Mouse (Mus musculus) liver, embryonic 14 days (tissue): Measurements from ENCODE around the gene Zfp947. TPM values are rescaled to one million over a fixed set of nuclear protein-coding genes. Genes with fewer than 3 reads are reported as not detected.

Experiments
- polyA plus RNA-seq: library from polyadenylated mRNA; depleted of rRNA; stranded (reverse); fragments of >200 nt; gene quantifications from 2 replicates; pipeline ENCODE4 v1.2.3, GENCODE M21; 2012; rRNA removed

The Zfp947 gene
- polyA plus RNA-seq: 0.21 and 0.25 TPM in 2 replicates

DNA sequence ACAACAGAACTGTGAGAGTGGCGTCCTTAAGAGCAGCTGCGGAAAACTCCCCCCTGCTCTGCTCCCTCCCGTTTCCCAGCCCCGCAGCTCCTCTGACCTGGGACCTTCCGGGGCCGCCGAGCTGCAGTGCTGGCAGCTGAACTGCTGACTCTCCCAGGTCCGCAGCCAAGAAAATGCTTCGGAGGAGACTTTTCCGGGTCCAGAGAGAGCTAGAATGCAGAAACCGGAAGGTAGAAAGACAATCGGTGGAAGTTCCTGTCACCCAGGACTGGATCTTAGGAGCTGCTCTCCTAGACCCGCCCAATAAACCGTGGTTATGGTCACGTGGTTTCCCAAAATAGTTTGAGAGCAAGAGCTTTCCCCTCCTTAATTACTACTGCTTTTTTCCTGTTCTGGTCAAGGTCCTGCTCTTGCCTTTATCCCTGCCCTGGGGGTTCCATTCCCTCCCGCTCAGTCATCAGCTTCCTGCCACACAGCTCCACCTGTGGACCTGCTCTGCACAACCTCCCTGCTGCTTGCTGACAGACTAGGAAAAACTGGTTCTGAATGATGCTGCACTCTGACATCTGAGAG, at the start of gene Zfp947:
TSS of gene Zfp947 (minus strand) at position 469 of the 573 bp plus-strand sequence.

Other genes starting within 250 kb of the Zfp947 start
- gene Zfp942, start 203.7 kb downstream of the Zfp947 start, polyA plus RNA-seq: 4.2 and 4.6 TPM in 2 replicates
- gene Zfp943, start 203.6 kb downstream of the Zfp947 start, polyA plus RNA-seq: 3.9 and 4.1 TPM in 2 replicates
- gene Zfp994, start 59.4 kb upstream of the Zfp947 start, polyA plus RNA-seq: 0.64 and 0.70 TPM in 2 replicates
- gene CT030661.1, start 148.6 kb upstream of the Zfp947 start, polyA plus RNA-seq: 2.7 TPM in 2 replicates
- gene Zfp944, start 195.2 kb upstream of the Zfp947 start, polyA plus RNA-seq: 3.0 and 3.6 TPM in 2 replicates
- gene Zfp758, start 195.3 kb upstream of the Zfp947 start, polyA plus RNA-seq: 1.5 and 1.8 TPM in 2 replicates